Mouse (Mus musculus) kidney, adult 8-10 months (tissue): ENCODE data around the gene Vps13d.
A peak's percentile ranks its signal among the peaks of the same experiment; 100 is the strongest.
"Not testable (repeated sequence)": the region's sequence is repeated elsewhere in the genome, so short reads cannot be mapped to it uniquely, and the experiment has no call there.

Experiments used
- DNase-seq, 2 experiments: peaks; one replicate each; pipeline ENCODE4 v3.0.0; 2022

Vps13d gene

GRCm38 (mm10) chr4:145210564-145210963, 15.8 kb upstream of the Vps13d start:
- no peak for DNase-seq

- DNase-seq, result no peak
These were observed 14.9 kb upstream of the Vps13d start for GRCm38 (mm10) chr4:145209690-145210088.

GRCm38 (mm10) chr4:145209076-145209689, 14.4 kb upstream of the Vps13d start:
- DNase-seq, result no peak

DNA sequence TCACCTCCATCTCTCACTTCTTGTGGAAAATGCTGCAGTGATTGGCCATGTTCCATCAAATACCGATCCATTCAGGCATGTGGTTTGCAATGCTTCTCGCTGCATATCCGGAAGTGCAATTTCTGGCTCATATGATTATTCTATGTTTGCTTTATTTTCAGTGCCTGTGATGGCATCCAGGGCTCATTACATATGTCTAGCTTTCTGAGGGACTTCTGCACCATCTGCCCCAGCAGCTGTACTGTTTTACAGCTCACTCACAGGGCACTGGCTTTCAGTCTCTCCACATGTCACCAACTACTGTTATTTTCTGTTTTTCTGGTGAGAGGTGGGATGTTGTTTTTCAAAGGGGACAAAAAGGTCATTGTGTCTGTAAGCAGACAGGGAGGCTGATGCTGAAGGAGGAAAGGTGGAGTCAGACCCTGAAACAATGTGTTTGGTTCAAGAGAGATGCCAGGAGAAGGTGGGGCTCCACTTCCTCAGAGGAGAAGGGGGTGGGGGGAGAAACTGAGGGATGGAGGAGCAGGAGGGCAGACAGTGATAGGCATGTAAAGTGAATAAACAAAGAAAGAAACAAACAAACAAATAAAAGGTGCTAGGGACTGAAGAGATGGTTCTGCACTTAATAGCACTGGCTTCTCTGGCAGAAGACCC, 13.0 kb upstream of the Vps13d start:
- no peak for DNase-seq

- no peak for DNase-seq
These were observed 10.0 kb upstream of the Vps13d start for GRCm38 (mm10) chr4:145204779-145205178.

- DNase-seq, result no peak
These were observed 8.5 kb upstream of the Vps13d start for GRCm38 (mm10) chr4:145203305-145203704.

DNA sequence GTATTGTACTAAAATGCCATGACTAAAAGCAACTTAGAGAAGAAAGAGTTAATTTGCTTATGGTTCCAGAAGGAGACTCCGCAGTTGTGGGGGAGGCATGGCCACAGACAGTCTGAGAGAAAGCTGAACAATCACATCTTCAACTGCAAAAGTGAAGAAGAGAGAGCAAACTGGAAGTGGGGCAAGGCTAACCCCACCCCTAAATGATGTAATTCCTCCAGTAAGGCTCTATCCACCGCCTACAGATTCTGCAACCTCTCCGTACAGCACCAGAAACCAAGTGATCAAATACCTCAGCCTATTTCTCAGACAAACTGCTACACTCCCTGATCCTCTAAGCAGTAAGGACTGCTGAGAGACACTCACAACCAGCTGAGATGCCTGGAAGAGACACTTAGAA, 6.6 kb upstream of the Vps13d start:
- no peak for DNase-seq

DNA sequence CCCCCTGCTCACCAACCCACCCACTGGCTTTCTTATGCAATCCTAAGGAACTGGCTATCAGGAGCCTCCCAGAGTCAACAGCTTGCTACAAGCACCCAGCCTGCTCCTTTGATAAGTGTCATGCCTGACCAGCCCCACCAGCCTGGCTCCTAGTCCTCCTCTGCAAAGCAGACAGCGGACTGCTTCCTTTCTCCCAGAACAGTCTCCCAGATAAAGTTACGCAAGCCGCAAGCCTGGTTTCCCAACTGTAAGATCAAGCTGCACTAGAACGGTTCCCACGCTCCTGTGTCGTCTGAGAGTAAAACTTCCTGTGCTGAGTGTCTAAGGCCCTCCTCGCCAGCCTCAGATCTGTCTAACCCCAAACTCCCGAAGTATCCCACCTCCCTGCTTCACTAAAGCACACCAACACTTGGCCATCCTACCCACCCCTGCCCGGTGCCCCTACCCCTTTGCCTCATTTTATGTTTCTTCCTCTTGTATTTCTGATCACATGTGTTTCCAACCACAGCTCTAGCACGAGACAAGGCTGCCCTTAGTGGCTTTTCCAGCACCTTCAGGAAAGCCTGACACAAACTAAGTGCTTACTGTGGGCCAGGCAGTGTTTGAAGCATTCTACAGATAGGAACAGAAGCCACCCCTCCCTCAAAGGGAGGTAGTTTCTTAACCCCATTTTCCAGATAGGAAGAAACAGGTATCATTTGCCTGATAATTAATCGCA, 5.3 kb upstream of the Vps13d start:
- no peak for DNase-seq

DNA sequence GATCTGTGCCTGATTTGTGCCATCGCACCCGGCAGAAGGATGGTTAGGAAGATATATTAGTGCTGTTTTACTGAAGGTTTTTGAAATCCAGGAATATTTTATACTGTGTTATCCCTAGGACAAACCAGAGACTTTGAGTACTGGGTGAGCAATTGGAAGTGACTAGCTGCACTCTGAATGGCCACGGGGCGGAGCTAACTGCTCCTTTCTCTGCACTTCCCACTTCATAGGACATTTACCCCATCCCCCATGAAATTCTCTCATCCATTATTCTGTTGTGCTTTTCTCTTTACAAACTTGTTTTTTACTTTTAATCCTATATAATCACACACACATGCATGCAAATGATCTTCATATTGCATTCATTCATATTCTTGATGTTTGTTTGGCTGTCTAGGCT, 1.8 kb upstream of the Vps13d start:
- no peak for DNase-seq

DNA sequence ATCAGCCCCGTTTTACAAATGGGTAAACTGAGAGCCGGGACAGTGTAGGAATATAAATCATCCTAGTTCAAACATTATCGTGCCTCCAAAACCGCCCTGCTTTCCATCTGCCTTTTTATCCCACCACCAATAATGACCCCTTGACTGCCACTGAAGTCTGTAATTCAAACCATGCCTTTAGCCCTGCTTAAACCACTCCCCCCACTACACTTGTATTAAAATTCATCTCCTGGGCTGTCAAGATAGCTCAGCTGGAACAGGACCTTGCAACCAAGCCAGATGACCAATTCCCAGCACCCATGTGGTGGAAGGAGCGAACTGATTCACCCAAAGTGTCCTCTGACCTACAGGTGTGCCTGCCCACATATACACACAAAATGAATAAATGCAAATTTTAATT, 367 bp upstream of the Vps13d start:
- DNase-seq, result no peak

DNA sequence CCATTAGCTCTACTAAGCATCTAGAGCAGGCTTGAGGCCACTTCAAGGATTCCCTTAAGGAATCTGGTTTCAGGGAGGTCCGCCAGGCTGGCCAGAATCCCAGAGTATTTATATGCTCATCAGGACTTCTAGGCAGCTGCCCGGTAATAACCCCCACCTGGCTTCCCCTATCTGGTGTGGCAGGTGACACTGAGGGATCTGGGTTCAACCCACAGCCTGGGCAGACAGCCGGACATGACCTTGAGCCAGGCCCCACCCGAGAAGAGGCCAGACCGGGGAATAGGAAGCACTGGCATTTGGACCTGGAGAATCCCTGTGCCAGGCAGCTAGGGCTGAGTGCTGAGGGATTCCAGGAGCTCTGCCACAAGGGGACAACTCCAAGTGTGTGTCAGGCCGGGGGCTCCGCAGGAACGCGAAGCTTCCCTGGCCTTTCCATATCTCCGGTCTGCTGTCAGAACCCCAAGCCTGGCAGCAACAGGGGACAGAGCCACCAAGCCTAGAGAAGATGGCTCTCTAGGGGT, 754 bp downstream of the Vps13d start:
- DNase-seq, result peak; percentile 65 to 74

GRCm38 (mm10) chr4:145193406-145193805, 1.4 kb downstream of the Vps13d start:
- DNase-seq, result no peak

DNA sequence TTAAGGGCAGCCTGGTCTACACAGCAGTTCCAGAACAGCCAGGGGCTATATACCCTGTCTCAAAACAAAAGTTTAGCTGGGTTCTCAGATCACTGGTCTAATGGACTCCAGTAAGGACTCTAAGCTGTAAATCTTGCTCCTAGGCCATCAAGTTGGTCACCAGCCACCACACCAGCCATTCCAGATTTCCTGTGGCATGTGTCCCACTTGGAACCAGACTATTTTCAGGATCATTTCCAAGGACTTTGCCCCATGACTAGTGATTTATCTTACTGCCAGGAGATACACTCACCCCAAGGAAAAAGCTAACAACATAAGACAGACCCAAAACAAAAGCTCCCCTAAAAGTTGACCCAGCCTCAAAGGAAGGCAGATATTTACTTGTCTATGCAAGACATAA, 2.1 kb downstream of the Vps13d start:
- DNase-seq, result peak; percentile 73 to 75

GRCm38 (mm10) chr4:145188561-145188960, 6.2 kb downstream of the Vps13d start:
- no peak for DNase-seq

DNA sequence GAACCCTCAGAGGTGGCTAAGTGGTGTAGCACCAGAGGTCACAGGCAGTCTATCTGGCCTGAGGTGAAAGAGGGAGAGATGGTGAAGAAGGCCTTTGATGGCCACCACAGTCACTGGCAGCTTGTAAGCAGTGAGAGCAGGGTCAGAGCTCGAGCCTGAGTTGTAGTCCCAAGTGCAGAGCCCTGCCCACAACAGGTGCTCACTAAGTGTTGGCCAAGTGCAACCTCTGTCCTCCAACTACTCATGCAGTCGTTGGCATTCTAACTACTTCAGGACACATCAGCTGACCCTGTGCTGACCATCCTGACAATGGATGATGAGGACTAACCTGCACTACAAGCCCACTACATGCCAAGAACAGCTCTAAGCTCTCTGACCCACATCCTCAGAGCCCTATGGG, 7.2 kb downstream of the Vps13d start:
- DNase-seq, result no peak

GRCm38 (mm10) chr4:145178918-145179549, 15.8 kb downstream of the Vps13d start:
- DNase-seq, result no peak

DNA sequence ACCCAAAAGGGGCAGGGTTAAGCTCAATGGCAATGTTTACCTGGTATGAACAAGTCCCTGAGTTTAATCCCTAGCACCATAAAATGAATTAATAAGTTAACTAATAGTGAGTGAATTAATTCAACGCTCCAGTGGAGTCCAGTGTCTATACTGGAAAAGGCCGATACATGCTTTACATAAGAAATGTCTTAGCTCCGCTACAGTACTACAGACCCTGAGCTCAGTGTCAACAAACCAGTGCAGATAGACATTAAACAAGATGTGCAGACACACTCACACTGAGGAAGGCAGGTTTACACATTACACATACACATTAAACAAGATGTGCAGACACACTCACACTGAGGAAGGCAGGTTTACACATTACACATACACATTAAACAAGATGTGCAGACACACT, 29.3 kb downstream of the Vps13d start:
- not testable (repeated sequence) for DNase-seq

- no peak for DNase-seq
These were observed 30.7 kb downstream of the Vps13d start for GRCm38 (mm10) chr4:145164111-145164510.

GRCm38 (mm10) chr4:145161243-145161642, 33.6 kb downstream of the Vps13d start:
- DNase-seq, result no peak

DNA sequence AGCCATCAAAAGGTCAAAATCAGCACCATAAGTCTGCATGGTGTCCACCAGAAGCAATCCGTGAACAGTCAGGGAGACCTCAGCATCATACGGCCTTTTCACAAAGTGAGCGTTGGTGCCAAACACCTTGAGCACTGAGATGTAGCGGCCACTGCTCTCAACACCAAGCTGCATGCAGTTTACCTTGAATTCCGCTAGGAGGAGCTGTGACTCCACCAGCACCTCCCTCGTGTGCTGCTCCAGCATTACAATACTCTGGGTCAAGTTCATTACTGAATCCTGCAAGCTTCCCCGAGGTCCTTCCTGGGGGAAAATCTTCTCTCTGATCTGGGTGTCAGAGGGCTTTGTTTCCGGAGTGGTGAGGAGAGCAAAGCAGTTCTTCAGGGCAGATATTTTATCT, 38.8 kb downstream of the Vps13d start:
- DNase-seq, result peak; percentile 35 to 43

- DNase-seq, result no peak
These were observed 43.7 kb downstream of the Vps13d start for GRCm38 (mm10) chr4:145151103-145151486.

GRCm38 (mm10) chr4:145150345-145151102, 44.3 kb downstream of the Vps13d start:
- DNase-seq, result no peak
